Mouse (Mus musculus): ENCODE data around the gene Nit1.
A peak's percentile ranks its signal among the peaks of the same experiment; 100 is the strongest.

- no peak for TF ChIP-seq CTCF (IDR thresholded peaks at IDR 0.05 in 2 of 3, conservative IDR thresholded peaks at IDR 0.05 in 1 of 3; ENCODE audit: control insufficient read depth in 1 of 3, insufficient read depth in 1 of 3, low read depth in 2 of 3, low read length in 3 of 3, poor library complexity in 1 of 3, severe bottlenecking in 1 of 3)
- no peak for TF ChIP-seq POLR2A (IDR thresholded peaks at IDR 0.05; ENCODE audit: control insufficient read depth in 1 of 2, insufficient read depth in 1 of 2, low read depth in 1 of 2, low read length in 2 of 2, poor library complexity in 1 of 2)
- no peak for TF ChIP-seq GATA1 (IDR thresholded peaks at IDR 0.05; ENCODE audit: low read depth, low read length)
- peak; percentile 89 for TF ChIP-seq USF1 (IDR thresholded peaks at IDR 0.05; ENCODE audit: low read depth, low read length)
- TF ChIP-seq ZNF384 (IDR thresholded peaks at IDR 0.05; ENCODE audit: low read depth, low read length): no peak
- TF ChIP-seq TCF12 (IDR thresholded peaks at IDR 0.05; ENCODE audit: low read depth, low read length): no peak
- TF ChIP-seq ETS1 (IDR thresholded peaks at IDR 0.05; ENCODE audit: low read depth, low read length): no peak
- TF ChIP-seq ZKSCAN1 (IDR thresholded peaks at IDR 0.05; ENCODE audit: low read depth, low read length): no peak
- peak; percentile 91 for TF ChIP-seq MAX (IDR thresholded peaks at IDR 0.05; ENCODE audit: low read length)
- TF ChIP-seq HCFC1 (IDR thresholded peaks at IDR 0.05; ENCODE audit: low read depth, low read length): no peak
These were observed 627 bp upstream of the Nit1 start for GRCm38 (mm10) chr1:171346095-171346450.
